Mouse (Mus musculus) right cerebral cortex, postnatal 10 days (tissue): Measurements from ENCODE around the gene Arhgef17.

Experiments
- DNase-seq, 2 experiments: peaks; one replicate each; pipeline ENCODE4 v3.0.0; 2021; ENCODE audit warnings: low spot score in 2 of 2

Gene Arhgef17

GRCm38 (mm10) chr7:100876293-100876692 lies 55.6 kb downstream of the Arhgef17 start:
- DNase-seq: no peak

DNA sequence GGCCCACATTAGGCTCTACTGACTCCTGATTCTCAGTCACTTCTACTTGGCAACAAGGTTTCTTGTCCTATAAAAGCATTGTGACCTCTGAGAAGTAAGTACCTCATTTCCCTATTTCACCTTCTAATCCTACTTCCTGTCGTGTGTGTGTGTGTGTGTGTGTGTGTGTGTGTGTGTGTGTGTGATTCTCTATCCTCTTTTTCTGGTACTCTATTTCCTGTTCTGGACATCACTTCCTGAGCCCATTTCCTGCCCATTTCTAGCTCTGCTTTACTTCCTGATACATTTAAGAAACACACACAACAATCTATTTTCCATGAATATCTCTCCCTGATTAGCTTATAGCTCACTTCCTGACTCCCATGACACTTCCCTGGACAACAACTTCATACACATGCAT lies 56.1 kb downstream of the Arhgef17 start:
- no peak for DNase-seq

DNA sequence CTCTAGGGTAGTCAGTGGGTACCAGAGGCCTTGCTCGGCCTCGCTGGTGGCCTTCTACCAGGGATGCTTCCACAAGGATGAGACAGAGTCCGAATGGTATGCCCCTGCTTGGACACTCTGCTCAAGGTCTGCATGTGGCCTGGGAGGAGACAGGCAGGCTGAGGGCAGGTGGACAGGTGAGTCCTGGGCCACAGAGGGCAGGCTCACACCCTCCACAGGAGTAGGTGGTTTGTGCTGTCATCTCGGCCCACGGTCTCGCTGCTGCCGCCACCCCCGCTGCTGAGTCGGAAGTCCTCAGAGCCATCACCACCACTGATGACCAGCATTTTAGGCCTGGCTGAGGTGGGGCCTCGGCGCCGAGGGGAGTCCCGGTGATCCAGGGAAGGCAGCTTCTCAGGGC lies 58.7 kb downstream of the Arhgef17 start:
- DNase-seq: no peak

- DNase-seq: no peak
Measured at GRCm38 (mm10) chr7:100871892-100872291, 60.0 kb downstream of the Arhgef17 start.

DNA sequence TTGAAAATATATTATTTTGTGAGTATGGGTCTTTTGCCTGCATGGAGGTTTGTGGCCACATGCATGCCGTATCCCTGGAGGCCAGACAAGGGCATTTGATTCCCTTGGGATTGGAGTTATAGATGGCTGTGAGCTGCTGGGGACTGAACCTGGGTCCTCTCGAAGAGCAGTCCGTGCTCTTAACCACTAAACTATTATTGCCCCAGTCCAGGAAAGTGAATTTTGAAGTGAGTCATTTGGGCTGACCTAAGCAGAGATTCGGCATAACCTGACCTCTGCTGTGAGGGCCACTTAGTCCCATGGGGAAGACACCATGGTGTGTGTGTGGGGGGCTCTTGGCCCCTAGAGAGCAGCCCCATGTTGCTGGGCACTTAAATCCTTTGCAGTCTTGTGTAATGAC lies 60.6 kb downstream of the Arhgef17 start:
- no peak for DNase-seq

- no peak for DNase-seq
Measured at GRCm38 (mm10) chr7:100869877-100870629, 61.9 kb downstream of the Arhgef17 start.

DNA sequence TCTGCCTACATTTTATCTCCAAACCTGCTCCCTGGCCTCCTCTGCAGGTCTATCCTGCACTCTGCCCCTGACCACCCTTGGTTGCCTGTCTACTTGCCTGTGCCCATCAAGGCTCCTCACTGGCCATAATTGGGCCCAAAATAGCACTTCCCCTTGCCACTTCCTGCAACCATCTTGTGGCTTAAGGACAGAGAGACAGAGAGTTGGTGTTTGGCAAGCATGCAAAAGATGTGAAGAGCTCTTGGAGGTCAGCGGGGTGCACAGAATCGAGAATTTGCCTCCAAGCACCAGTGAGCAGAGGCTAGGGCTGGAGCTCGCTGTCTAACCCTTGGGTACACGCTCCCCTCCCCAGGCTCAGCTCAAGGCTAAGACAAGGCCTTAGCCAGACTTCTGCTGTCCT lies 63.4 kb downstream of the Arhgef17 start:
- no peak for DNase-seq

- no peak for DNase-seq
Measured at GRCm38 (mm10) chr7:100867561-100867960, 64.3 kb downstream of the Arhgef17 start.

DNA sequence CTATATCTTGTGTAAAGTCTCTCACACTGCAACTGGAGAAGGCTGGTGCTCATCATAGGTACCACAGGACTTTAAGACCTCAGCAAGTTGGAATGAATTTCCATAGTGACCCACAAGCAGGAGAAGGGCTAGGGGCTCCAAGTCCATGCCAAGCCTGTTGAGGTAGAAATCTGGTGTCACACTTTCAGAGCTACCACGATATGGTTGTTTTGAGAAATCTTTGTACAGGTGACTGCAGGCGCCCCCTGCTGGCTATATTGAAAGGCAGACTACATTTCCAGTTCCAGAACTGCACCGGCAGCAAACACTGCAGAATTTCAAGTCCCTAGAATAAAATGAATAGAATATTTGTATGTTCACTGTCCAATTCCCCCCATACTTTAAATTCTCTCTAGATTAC lies 65.2 kb downstream of the Arhgef17 start:
- peak; percentile 83 to 86 for DNase-seq

DNA sequence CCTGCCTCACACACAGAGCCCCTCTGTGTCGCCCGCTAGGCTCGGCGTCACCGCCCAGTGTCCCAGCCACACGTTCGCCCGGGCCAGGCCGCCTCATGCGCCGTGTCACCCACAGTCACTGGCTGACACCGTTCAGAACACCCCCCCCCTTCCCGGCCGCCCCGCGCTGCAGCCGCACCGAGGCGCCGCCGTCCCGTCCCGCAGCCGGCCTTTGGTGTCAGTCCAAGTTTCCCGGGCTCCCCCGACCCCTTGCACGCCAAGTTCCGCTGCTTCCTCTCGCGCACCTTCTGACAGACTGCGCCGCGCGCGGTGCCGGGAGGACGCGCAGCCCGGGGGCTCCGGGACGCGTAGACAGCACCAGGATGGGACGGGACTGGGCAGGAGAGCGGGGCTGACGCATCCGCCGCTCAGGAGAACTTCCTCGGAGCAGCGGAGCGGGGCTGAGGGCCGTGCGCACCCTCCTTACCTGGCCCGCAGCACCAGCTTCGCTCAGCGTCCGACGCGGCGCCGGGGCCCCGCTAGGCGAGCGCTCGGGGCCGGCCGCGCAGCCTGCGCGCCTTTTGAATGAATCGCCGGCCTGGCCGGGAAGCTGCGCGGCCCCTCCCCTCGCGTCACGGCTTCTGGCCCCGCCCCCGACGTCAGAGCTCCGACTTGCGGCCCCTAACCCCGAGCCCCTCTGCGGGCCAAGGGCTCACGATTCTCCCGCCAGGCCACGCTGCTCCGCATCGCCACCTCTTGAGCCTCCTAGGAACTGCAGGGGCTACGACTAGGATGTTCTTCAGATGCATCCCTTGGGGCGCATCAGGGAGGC lies 68.9 kb downstream of the Arhgef17 start, which contains the start of gene Relt:
Relt (minus strand) TSS at position 619 of the 811 bp plus-strand sequence.
- peak; percentile 92 to 95 for DNase-seq

- DNase-seq: no peak
Measured at GRCm38 (mm10) chr7:100862353-100862752, 69.6 kb downstream of the Arhgef17 start.

DNA sequence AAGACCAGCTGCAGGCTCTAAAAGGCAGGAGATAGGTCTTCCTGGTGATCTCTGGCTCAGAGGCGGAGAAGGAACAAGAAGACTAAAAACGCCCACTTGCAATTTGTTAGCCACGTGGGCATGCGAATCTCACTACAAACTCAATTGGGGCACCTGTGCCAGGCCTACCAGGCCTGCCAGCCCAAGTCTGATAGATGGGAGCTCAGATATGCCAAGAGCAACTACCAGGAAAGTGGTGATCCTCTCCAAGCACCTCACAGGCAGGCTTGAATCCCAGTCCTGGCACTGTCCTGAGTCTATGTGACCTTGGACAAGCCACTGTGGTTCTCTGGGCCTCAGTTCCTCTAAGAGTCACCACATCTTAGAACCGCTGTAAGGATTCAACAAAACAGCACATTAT lies 70.7 kb downstream of the Arhgef17 start:
- DNase-seq: no peak

DNA sequence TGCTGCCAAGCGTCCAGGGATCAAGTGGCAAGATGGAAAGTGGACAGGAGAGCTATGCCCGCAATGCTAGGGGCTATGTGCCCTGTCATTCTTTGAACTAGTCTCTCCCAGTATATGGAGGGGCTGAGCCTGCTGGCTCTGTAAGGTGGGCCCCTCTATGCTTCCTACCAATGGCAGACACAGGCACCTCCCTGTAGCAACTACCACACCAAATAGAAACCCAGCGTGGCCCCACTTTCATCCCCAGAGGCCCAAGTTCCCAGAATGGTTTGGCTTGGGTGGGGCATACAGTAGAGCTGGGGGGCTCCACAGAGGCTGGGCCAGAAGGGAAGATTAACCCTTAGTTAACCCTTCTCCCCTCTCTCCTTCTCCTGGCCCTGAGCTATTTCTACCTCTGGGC lies 71.5 kb downstream of the Arhgef17 start:
- no peak for DNase-seq

- peak; percentile 60 to 66 for DNase-seq
Measured at GRCm38 (mm10) chr7:100855795-100856573, 75.9 kb downstream of the Arhgef17 start.

DNA sequence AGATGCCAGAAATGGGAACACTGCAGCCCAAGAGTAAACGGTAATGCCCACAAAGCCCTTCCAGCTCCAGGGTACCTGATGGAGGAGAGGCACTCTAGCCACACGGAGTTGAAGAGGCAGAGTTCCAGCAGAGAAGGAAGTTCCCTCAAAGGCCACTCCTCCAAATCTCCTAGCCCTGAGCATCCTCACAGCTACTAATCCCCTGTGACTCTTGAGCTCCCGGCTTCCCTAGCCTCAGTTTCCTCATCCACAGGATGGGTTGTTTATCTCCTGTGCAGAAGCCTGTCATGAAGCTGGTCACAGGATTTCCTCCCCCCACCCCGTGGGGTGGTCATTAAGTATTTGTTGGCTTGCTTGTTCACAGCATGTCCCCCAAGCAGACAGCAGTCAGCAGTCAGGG lies 76.6 kb downstream of the Arhgef17 start:
- no peak for DNase-seq

DNA sequence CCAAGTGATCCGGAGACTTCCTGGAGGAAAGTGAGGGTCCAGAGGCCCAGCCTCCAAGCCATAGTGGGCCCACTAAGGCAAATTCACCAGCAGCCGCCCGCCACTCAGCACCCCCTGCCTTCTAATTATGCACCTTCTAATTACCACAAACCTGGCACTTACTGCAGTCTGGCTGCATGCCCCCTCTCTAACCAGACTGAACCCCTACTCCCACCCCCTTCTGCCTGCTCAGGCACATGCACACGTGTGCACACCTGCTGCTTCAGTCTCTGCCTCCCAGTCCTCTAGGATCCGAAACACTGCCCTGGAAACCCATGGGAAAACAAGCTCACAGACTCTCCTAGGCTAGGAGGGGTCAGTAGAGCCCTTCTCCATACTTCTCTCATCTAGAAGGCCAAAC lies 77.0 kb downstream of the Arhgef17 start:
- no peak for DNase-seq

- DNase-seq: no peak
Measured at GRCm38 (mm10) chr7:100854137-100854814, 77.6 kb downstream of the Arhgef17 start.

DNA sequence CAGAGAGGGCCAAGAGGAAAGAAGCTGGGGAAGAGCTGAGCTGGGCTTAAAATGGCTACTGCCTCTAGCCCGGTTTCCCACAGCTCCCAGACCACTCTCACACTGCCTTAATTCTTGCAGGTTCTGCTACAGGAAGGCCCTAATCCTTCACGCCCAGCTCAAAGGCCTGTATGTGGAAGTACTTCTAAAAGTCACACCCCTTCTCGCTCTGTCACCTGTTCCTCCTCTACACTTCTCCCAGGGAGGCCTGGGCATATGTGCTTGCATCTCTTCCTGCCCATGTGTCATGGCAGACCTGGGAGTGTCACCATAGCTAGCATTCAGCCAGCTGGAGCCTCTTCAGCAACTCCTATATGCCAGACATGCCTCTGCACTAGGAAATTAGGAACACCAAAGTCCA lies 78.5 kb downstream of the Arhgef17 start:
- DNase-seq: no peak

DNA sequence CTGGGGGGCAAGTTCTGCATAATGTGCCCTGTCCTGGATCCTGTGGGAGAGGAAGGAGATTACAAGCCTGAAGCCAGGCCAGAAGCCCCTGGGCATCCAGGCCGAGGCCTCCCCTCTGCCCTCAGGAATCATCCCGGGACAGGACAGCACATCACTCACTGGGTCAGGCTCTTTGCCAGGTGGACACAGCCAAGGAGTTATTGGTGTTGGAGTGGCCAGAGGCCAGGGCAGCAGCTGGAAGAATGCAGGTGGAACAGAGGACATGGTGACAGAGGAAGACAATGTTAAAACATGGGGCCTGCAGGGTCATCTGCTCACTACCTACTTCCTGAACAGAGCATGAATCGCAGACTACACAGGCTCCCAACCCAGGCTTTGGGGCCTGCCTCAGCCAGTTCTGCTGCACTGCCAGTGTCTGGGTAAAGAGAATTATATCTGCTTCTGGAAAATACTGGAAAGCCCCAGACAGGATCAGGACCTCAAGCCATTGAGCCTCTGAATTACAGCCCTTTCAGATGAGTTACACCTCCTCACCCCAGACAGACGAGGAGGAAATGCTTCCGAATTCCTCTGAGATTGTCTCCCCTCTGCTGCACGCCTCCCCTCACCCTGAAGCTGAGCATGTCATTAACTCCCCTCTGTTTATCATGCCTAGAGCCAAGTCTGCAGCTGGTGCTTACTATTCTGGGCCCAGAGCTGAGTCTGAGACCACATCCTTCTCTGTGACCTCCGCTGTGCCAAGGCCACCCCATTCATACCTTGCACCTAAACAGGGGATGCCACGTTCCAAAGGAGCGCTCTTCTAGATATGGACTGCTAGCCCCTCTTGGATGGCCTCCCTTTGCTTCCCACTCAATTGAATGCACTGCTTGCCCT lies 80.2 kb downstream of the Arhgef17 start:
- peak in 1 of 2 experiments; percentile 44 for DNase-seq

GRCm38 (mm10) chr7:100849508-100849907 lies 82.4 kb downstream of the Arhgef17 start:
- DNase-seq: no peak

DNA sequence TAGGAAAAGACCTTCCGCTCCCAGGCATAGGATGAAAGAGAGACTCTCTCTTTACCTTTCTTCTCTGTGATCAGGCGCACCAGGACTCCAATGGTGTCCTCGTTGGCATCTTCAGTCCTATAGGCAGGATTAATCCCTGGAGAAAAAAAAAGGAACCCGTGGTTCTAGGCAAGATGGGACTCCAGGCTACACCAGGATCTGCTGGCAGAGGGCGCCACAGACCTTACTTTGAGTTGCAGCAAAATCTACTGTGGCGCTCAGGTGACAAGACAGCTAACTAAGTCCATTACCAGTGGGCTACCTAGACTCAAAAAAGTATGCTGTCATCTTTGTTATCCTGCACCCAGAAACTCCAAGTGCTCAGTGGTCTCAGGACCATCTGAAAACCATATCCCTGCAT lies 83.2 kb downstream of the Arhgef17 start:
- DNase-seq: peak; percentile 76 to 84
